In genomic region chr2:119047849-119048248, GRCm38 (mm10) we compare ENCODE assay signal across 9 mouse cellular contexts. TPM values are rescaled to one million over a fixed set of nuclear protein-coding genes. Genes with fewer than 3 reads are reported as not detected.
A peak's percentile ranks its signal among the peaks of the same experiment; 100 is the strongest.
DNase-seq lines count a peak whose midpoint lies in the region; ATAC-seq lines count a peak whose summit lies in the region.
"Had no signal": no experiment of that assay in that cellular context is flagged by ENCODE, and none has a peak within 500 bp of the region (broad histone marks: within the 10 kb centered on the region; RNA-seq: fewer than 3 reads in every experiment).

No protein-coding gene starts in this region.

- H3K4me1 ChIP-seq in kidney, embryonic 15.5 days: peaks cover 17% of the 10 kb centered on the region
- H3K4me1 ChIP-seq in intestine, embryonic 16.5 days (ENCODE audit: control insufficient read depth, insufficient read depth, low read length): peaks cover 2% of the 10 kb centered on the region; the same call in 1 of the 2 replicates
- H3K4me1 ChIP-seq in neural tube, embryonic 13.5 days (replicated peaks): peaks cover 14% of the 10 kb centered on the region

- peak overlapping the region; percentile 96 for H3K27ac ChIP-seq in kidney, embryonic 15.5 days
- no peak overlapping the region for H3K27ac ChIP-seq in intestine, embryonic 16.5 days (ENCODE audit: low read length)
- H3K27ac ChIP-seq in neural tube, embryonic 13.5 days (replicated peaks): no peak overlapping the region

- no peaks in the 10 kb centered on the region for H3K9me3 ChIP-seq in kidney, embryonic 15.5 days (replicated peaks)
- H3K9me3 ChIP-seq in intestine, embryonic 16.5 days (ENCODE audit: control insufficient read depth, low read length): no peaks in the 10 kb centered on the region
- no peaks in the 10 kb centered on the region for H3K9me3 ChIP-seq in neural tube, embryonic 13.5 days

- no peaks in the 10 kb centered on the region for H3K27me3 ChIP-seq in kidney, embryonic 15.5 days
- no peaks in the 10 kb centered on the region for H3K27me3 ChIP-seq in intestine, embryonic 16.5 days (replicated peaks; ENCODE audit: control insufficient read depth, insufficient read depth, low read length)
- no peaks in the 10 kb centered on the region for H3K27me3 ChIP-seq in neural tube, embryonic 13.5 days

- H3K36me3 ChIP-seq in kidney, embryonic 15.5 days: no peaks in the 10 kb centered on the region
- H3K36me3 ChIP-seq in intestine, embryonic 16.5 days (ENCODE audit: control insufficient read depth, insufficient read depth, low read length): no peaks in the 10 kb centered on the region
- H3K36me3 ChIP-seq in neural tube, embryonic 13.5 days: no peaks in the 10 kb centered on the region

- ATAC-seq in kidney, embryonic 15.5 days (replicated peaks; ENCODE audit: low FRiP score): no peak
- ATAC-seq in intestine, embryonic 16.5 days: no peak
- no peak for ATAC-seq in neural tube, embryonic 13.5 days (ENCODE audit: low read depth)

- peak overlapping the region; percentile 94 for H3K4me3 ChIP-seq in kidney, embryonic 15.5 days (replicated peaks)
- H3K4me3 ChIP-seq in intestine, embryonic 16.5 days (ENCODE audit: low read length): peak overlapping the region; percentile 89
- peak overlapping the region; percentile 80 for H3K4me3 ChIP-seq in neural tube, embryonic 13.5 days

- WGBS in kidney, embryonic 15.5 days: 11% methylated on average over 4 of the region's 4 CpGs
- WGBS in intestine, embryonic 16.5 days: 16% methylated on average over 4 of the region's 4 CpGs
- WGBS in neural tube, embryonic 13.5 days: 13% methylated on average over 4 of the region's 4 CpGs

- H3K4me2 ChIP-seq in kidney, embryonic 15.5 days: peak overlapping the region; percentile 59
- H3K4me2 ChIP-seq in intestine, embryonic 16.5 days (ENCODE audit: low read depth, low read length): peak overlapping the region; percentile 59
- H3K4me2 ChIP-seq in neural tube, embryonic 13.5 days: peak overlapping the region; percentile 77

- DNase-seq in kidney, postnatal 14 days: no peak
- DNase-seq in embryo, embryonic 9.5 days (ENCODE audit: extremely low spot score): peak; percentile 8
- no peak for DNase-seq in cerebellum, postnatal 14 days
- DNase-seq in left cerebral cortex, adult 11 months (ENCODE audit: low spot score): no peak
- DNase-seq in gastrocnemius, adult 8-10 months (ENCODE audit: low spot score in 2 of 2): no peak

- peak overlapping the region; percentile 71 for H3K9ac ChIP-seq in kidney, embryonic 15.5 days
- peak overlapping the region; percentile 82 for H3K9ac ChIP-seq in intestine, embryonic 16.5 days (ENCODE audit: low read depth, low read length)
- peak overlapping the region; percentile 65; the same call in 1 of the 2 replicates for H3K9ac ChIP-seq in neural tube, embryonic 13.5 days

RNA-seq across cellular contexts. Expression of gene Knl1, which starts 0.9 kb away (rescaled TPM):
- 52.4 and 53.7 TPM in 2 replicates for polyA plus RNA-seq in kidney, embryonic 15.5 days (2015; fragmentation: Nextera tagmentation; extraction: Ambion mirVana)
- 28.3 and 37.8 TPM in 2 replicates for polyA plus RNA-seq in intestine, embryonic 16.5 days (2015; fragmentation: Nextera tagmentation; extraction: Ambion mirVana)
- polyA plus RNA-seq in neural tube, embryonic 13.5 days (2015; fragmentation: Nextera tagmentation; extraction: Ambion mirVana): 7.6 and 9.9 TPM in 2 replicates
- total RNA-seq in gastrocnemius, adult 8-10 months (2022): under 1 TPM in 3 of 4 experiments, not detected in 1; 0.07 to 0.36 (median 0.29) TPM
- polyA plus RNA-seq: liver, adult 2 months had no signal

RNA-seq across cellular contexts. Expression of gene Rpusd2, which starts 13.3 kb away (rescaled TPM):
- polyA plus RNA-seq in kidney, embryonic 15.5 days (2015; fragmentation: Nextera tagmentation; extraction: Ambion mirVana): 4.2 and 4.8 TPM in 2 replicates
- 3.9 TPM in 2 replicates for polyA plus RNA-seq in intestine, embryonic 16.5 days (2015; fragmentation: Nextera tagmentation; extraction: Ambion mirVana)
- polyA plus RNA-seq in neural tube, embryonic 13.5 days (2015; fragmentation: Nextera tagmentation; extraction: Ambion mirVana): 4.2 and 5.9 TPM in 2 replicates
- total RNA-seq in gastrocnemius, adult 8-10 months (2022): 1 to 10 TPM; 2.7 to 3.5 (median 3.3) TPM

RNA-seq across cellular contexts. Expression of gene Ccdc32, which starts 18.7 kb away (rescaled TPM):
- 21.8 and 23.3 TPM in 2 replicates for polyA plus RNA-seq in kidney, embryonic 15.5 days (2015; fragmentation: Nextera tagmentation; extraction: Ambion mirVana)
- polyA plus RNA-seq in intestine, embryonic 16.5 days (2015; fragmentation: Nextera tagmentation; extraction: Ambion mirVana): 37.6 and 39.9 TPM in 2 replicates
- 36.6 and 37.4 TPM in 2 replicates for polyA plus RNA-seq in neural tube, embryonic 13.5 days (2015; fragmentation: Nextera tagmentation; extraction: Ambion mirVana)
- 1 to 10 TPM; 2.9 to 5.4 (median 4.2) TPM for total RNA-seq in gastrocnemius, adult 8-10 months (2022)
